Mouse (Mus musculus) large intestine, adult 2 months (tissue): ENCODE measurements around the gene Rnf113a2. TPM values are rescaled to one million over a fixed set of nuclear protein-coding genes. Genes with fewer than 3 reads are reported as not detected.

ENCODE experiments used
- polyA plus RNA-seq: library from polyadenylated mRNA; depleted of rRNA; stranded (reverse); fragments of >200 nt; gene quantifications from 2 replicates; pipeline ENCODE4 v1.2.3, GENCODE M21; 2012; rRNA removed

The Rnf113a2 gene
- polyA plus RNA-seq, 1 experiment = 4.7 TPM

Other genes with a start within 250 kb of the Rnf113a2 start
- gene Elmsan1, start 198.3 kb upstream of the Rnf113a2 start, polyA plus RNA-seq = 9.1 and 15.3 TPM in 2 replicates
- gene Ptgr2, start 132.0 kb upstream of the Rnf113a2 start, polyA plus RNA-seq = 9.4 and 13.3 TPM in 2 replicates
- gene Zfp410, start 100.3 kb upstream of the Rnf113a2 start, polyA plus RNA-seq = 29.4 and 35.1 TPM in 2 replicates
- gene Coq6, start 55.5 kb upstream of the Rnf113a2 start, polyA plus RNA-seq = 43.2 and 49.7 TPM in 2 replicates
- gene Fam161b, start 55.4 kb upstream of the Rnf113a2 start, polyA plus RNA-seq = 0.62 and 0.64 TPM in 2 replicates
- gene Entpd5, start 8.2 kb upstream of the Rnf113a2 start, polyA plus RNA-seq = 16.7 and 33.8 TPM in 2 replicates
- 0.04 and 0.10 TPM in 2 replicates for gene Bbof1, start 8.1 kb upstream of the Rnf113a2 start, polyA plus RNA-seq
- gene Aldh6a1, start 33.8 kb downstream of the Rnf113a2 start, polyA plus RNA-seq = 4.7 and 7.5 TPM in 2 replicates
- 6.4 and 7.6 TPM in 2 replicates for gene Lin52, start 34.2 kb downstream of the Rnf113a2 start, polyA plus RNA-seq
- gene Vsx2, start 152.6 kb downstream of the Rnf113a2 start, polyA plus RNA-seq = not detected in 2 replicates
- gene Abcd4, start 200.2 kb downstream of the Rnf113a2 start, polyA plus RNA-seq = 29.0 and 49.4 TPM in 2 replicates
- not detected in 2 replicates for gene Vrtn, start 223.8 kb downstream of the Rnf113a2 start, polyA plus RNA-seq